Comparison of ENCODE assay signal across 10 mouse cellular contexts in the genomic region with DNA sequence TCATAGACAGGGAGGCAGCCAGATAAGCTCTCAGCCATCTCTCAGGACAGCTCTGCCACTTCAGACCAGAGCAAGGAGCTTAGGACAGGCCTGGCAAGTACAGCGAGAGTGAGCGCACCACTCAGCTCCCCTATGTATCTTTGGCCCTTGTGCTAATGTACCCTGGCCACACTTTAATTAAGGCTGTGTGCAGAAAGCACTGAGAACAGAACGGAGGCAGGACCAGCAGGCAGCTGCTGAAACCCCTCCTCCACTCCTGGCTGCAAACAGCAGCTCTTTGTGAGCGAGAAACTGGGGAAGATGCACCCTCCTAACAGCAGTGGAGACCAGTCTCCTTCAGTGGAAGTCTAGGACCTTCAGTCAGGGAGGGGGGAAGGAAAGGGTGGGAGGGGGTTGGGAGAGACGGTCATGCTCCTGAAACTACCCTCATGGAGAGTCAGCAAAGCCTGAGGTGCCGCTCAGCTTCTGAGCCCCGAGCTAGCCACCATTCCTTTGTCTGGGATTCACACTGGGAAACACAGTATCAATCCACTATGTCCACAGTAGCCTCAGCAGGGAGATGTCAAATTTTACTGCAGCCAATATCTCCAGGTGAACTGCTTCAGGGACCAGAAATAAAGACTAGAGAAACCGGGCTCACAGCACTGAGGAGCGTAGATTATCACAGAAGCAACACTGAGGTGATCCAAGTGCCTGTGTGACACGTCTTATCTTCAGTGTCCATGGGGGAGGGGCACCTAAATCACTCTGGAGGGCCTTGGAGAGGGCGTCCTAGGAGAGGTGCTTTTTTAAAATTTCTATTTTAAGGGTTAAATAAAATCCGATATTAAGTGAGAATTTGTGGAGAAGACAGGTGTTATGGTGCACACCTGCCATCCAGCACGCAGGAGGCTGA. TPM values are rescaled to one million over a fixed set of nuclear protein-coding genes. Genes with fewer than 3 reads are reported as not detected.
DNase-seq lines count a peak whose midpoint lies in the region; ATAC-seq and TF ChIP-seq lines count a peak whose summit lies in the region.
"Had no signal": no experiment of that assay in that cellular context is flagged by ENCODE, and none has a peak within 500 bp of the region (broad histone marks: within the 10 kb centered on the region; RNA-seq: fewer than 3 reads in every experiment).

No protein-coding gene starts in this region.

- H3K9ac ChIP-seq in liver, postnatal 0 days (replicated peaks), result no peak overlapping the region
- peak overlapping the region; percentile 17 for H3K9ac ChIP-seq in hindbrain, embryonic 15.5 days
- peak overlapping the region; percentile 37 for H3K9ac ChIP-seq in neural tube, embryonic 11.5 days (ENCODE audit: low read length)

- 42% methylated on average over 13 of the region's 13 CpGs for WGBS in liver, postnatal 0 days (ENCODE audit: insufficient replicate concordance)
- 22% methylated on average over 13 of the region's 13 CpGs for whole genome bisulfite sequencing in hindbrain, embryonic 15.5 days
- 31% methylated on average over 13 of the region's 13 CpGs for WGBS in neural tube, embryonic 11.5 days

- no peak overlapping the region for H3K27ac ChIP-seq in liver, postnatal 0 days (ENCODE audit: low read depth)
- peak overlapping the region; percentile 79 for H3K27ac ChIP-seq in hindbrain, embryonic 15.5 days (replicated peaks)
- peak overlapping the region; percentile 40 for H3K27ac ChIP-seq in neural tube, embryonic 11.5 days (ENCODE audit: low read depth, low read length)

- TF ChIP-seq CTCF in liver, postnatal 0 days (IDR thresholded peaks at IDR 0.05; ENCODE audit: low read depth), result no peak

- intact Hi-C loops in left cerebral cortex, postnatal 10 days (cut with DNase I), result no loop called here

- no peak for TF ChIP-seq EP300 in liver, postnatal 0 days (IDR thresholded peaks at IDR 0.05; ENCODE audit: low read depth)

- DNase-seq in cerebellum, adult 8-10 months, result no peak
- peak; percentile 30 for DNase-seq in liver
- DNase-seq in liver, postnatal 0 days, result no peak
- peak; percentile 58 for DNase-seq in neural tube, embryonic 11.5 days (ENCODE audit: low spot score)
- no peak for DNase-seq in kidney, postnatal 36 days
- DNase-seq in left cerebral cortex, postnatal 10 days (ENCODE audit: extremely low spot score in 1 of 2, low spot score in 2 of 2), result no peak
- DNase-seq: lung, adult 18-20 months had no signal

- no peak overlapping the region for H3K4me3 ChIP-seq in liver, postnatal 0 days (ENCODE audit: low read depth, low read length)
- H3K4me3 ChIP-seq in hindbrain, embryonic 15.5 days, result no peak overlapping the region
- no peak overlapping the region for H3K4me3 ChIP-seq in neural tube, embryonic 11.5 days (ENCODE audit: low read depth, low read length)

- no peak overlapping the region for H3K4me2 ChIP-seq in liver, postnatal 0 days (ENCODE audit: low read depth, low read length)
- H3K4me2 ChIP-seq in hindbrain, embryonic 15.5 days, result peak overlapping the region; percentile 30
- H3K4me2 ChIP-seq in neural tube, embryonic 11.5 days (ENCODE audit: low read depth), result no peak overlapping the region

- H3K9me3 ChIP-seq in liver, postnatal 0 days (ENCODE audit: low read length), result no peaks in the 10 kb centered on the region
- no peaks in the 10 kb centered on the region for H3K9me3 ChIP-seq in hindbrain, embryonic 15.5 days
- no peaks in the 10 kb centered on the region for H3K9me3 ChIP-seq in neural tube, embryonic 11.5 days (ENCODE audit: control insufficient read depth, low read length)

- ATAC-seq in cerebellum, adult (ENCODE audit: insufficient number of reproducible peaks, low FRiP score, low TSS enrichment), result 0 out of 2 replicates have a peak, but pooled peaks have one; percentile 28
- ATAC-seq in liver, postnatal 0 days, result no peak
- peak; percentile 77 for ATAC-seq in hindbrain, embryonic 15.5 days (ENCODE audit: low FRiP score, low read depth)
- peak; percentile 74 for ATAC-seq in neural tube, embryonic 11.5 days (ENCODE audit: insufficient read depth, low FRiP score, low TSS enrichment)
- ATAC-seq: Patski had no signal

- H3K4me1 ChIP-seq in liver, postnatal 0 days (ENCODE audit: insufficient read depth), result no peaks in the 10 kb centered on the region
- H3K4me1 ChIP-seq in hindbrain, embryonic 15.5 days (replicated peaks), result peaks cover 12% of the 10 kb centered on the region
- peaks cover 7% of the 10 kb centered on the region for H3K4me1 ChIP-seq in neural tube, embryonic 11.5 days (ENCODE audit: control insufficient read depth, insufficient read depth, low read length)

- H3K27me3 ChIP-seq in liver, postnatal 0 days (ENCODE audit: insufficient read depth, low read length), result no peaks in the 10 kb centered on the region
- no peaks in the 10 kb centered on the region for H3K27me3 ChIP-seq in hindbrain, embryonic 15.5 days
- H3K27me3 ChIP-seq in neural tube, embryonic 11.5 days (ENCODE audit: control insufficient read depth, insufficient read depth, low read length), result no peaks in the 10 kb centered on the region

- no peaks in the 10 kb centered on the region for H3K36me3 ChIP-seq in liver, postnatal 0 days (replicated peaks; ENCODE audit: insufficient read depth, low read length)
- no peaks in the 10 kb centered on the region for H3K36me3 ChIP-seq in hindbrain, embryonic 15.5 days
- no peaks in the 10 kb centered on the region for H3K36me3 ChIP-seq in neural tube, embryonic 11.5 days (ENCODE audit: control insufficient read depth, insufficient read depth, low read length)

RNA-seq across cellular contexts. Expression of gene Tmem163, which starts 18.0 kb away (rescaled TPM):
- polyA plus RNA-seq in liver, postnatal 0 days (2015; fragmentation: Nextera tagmentation; extraction: Ambion mirVana), result 0.65 and 0.98 TPM in 2 replicates
- polyA plus RNA-seq in hindbrain, embryonic 15.5 days (2015; fragmentation: Nextera tagmentation; extraction: Ambion mirVana), result 49.5 and 56.9 TPM in 2 replicates
- 27.1 and 32.0 TPM in 2 replicates for polyA plus RNA-seq in neural tube, embryonic 11.5 days (2014; fragmentation: Nextera tagmentation; extraction: Ambion mirVana)
- 10 to 100 TPM; 38.7 to 48.1 TPM for total RNA-seq in left cerebral cortex, postnatal 10 days (2021)
- polyA plus RNA-seq: Patski had no signal

Comparison
In these comparisons a context has a peak if more than half of its experiments do, and no peak if none do; other contexts are left out.
1. DNase-seq: peak in liver (single experiment) and neural tube, embryonic 11.5 days (single experiment); none in cerebellum, adult 8-10 months (single experiment), liver, postnatal 0 days (single experiment), kidney, postnatal 36 days (0 of 2) and left cerebral cortex, postnatal 10 days (0 of 2).
2. RNA of gene Tmem163, which starts 18.0 kb away (polyA plus RNA-seq): 49.5 to 56.9 TPM in hindbrain, embryonic 15.5 days and 27.1 to 32.0 TPM in neural tube, embryonic 11.5 days; 0.65 to 0.98 TPM in liver, postnatal 0 days; every median in the first group is over 10 times any median in the second.